Mouse (Mus musculus): ENCODE data around the gene Cox7a2l. TPM values are rescaled to one million over a fixed set of nuclear protein-coding genes. Genes with fewer than 3 reads are reported as not detected.
A peak's percentile ranks its signal among the peaks of the same experiment; 100 is the strongest.

Cox7a2l gene
- polyA plus RNA-seq, 1 experiment from 2014 or later, result 179 TPM

- 29% methylated on average over 12 of the region's 12 CpGs for WGBS
- H3K36me3 ChIP-seq (ENCODE audit: control insufficient read depth, insufficient read depth, low read length), result no peaks in the 10 kb centered on the region
- H3K9me3 ChIP-seq (ENCODE audit: control insufficient read depth, low read length), result no peaks in the 10 kb centered on the region
- no peaks in the 10 kb centered on the region for H3K4me1 ChIP-seq (replicated peaks; ENCODE audit: control insufficient read depth, insufficient read depth, low read length)
- H3K4me2 ChIP-seq (replicated peaks; ENCODE audit: low read depth, low read length), result no peak overlapping the region
- H3K27me3 ChIP-seq (ENCODE audit: control insufficient read depth, insufficient read depth, low read length), result peaks cover 10% of the 10 kb centered on the region
- ATAC-seq (ENCODE audit: low FRiP score) (no peak), DNase-seq (ENCODE audit: low spot score) (no peak)
- no peak overlapping the region for H3K27ac ChIP-seq (ENCODE audit: low read depth, low read length)
- H3K9ac ChIP-seq (ENCODE audit: low read depth, low read length), result no peak overlapping the region
- H3K4me3 ChIP-seq (ENCODE audit: low read depth, low read length), result no peak overlapping the region
Measured at GRCm38 (mm10) chr17:83548501-83549233, 31.5 kb upstream of the Cox7a2l start.

DNA sequence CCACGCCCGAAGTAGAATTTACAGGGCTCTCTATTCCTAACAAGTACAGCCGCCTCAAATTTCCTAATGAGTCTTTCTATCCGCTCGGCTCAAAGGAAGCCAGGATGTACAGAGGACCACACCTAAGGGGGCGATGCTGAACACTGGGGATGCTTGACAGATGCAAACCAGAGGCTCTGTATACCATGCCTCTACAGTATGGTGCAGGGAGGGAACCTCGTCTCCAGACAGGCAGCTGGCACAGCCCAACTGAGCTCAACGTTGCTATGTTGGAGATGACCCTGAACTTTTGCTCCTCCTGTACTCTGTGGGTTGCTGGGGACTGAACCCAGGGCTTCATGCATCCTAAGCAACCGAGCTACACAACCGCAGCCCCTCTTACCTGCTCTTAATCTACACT is 30.0 kb upstream of the Cox7a2l start:
- Histone ChIP-seq H3K27ac (ENCODE audit: low read depth, low read length) (no peak overlapping the region), H3K36me3 (ENCODE audit: control insufficient read depth, insufficient read depth, low read length) (no peaks in the 10 kb centered on the region), H3K4me2 (replicated peaks; ENCODE audit: low read depth, low read length) (no peak overlapping the region), H3K27me3 (ENCODE audit: control insufficient read depth, insufficient read depth, low read length) (peaks cover 10% of the 10 kb centered on the region), H3K9me3 (ENCODE audit: control insufficient read depth, low read length) (no peaks in the 10 kb centered on the region), H3K4me1 (replicated peaks; ENCODE audit: control insufficient read depth, insufficient read depth, low read length) (no peaks in the 10 kb centered on the region), H3K4me3 (ENCODE audit: low read depth, low read length) (no peak overlapping the region), H3K9ac (ENCODE audit: low read depth, low read length) (no peak overlapping the region)
- 42% methylated on average over 10 of the region's 10 CpGs for WGBS
- peak; percentile 30 for DNase-seq (ENCODE audit: low spot score)
- peak; percentile 64 for ATAC-seq (ENCODE audit: low FRiP score)

GRCm38 (mm10) chr17:83545756-83546742 is 28.9 kb upstream of the Cox7a2l start:
- Histone ChIP-seq H3K36me3 (ENCODE audit: control insufficient read depth, insufficient read depth, low read length) (no peaks in the 10 kb centered on the region), H3K27me3 (ENCODE audit: control insufficient read depth, insufficient read depth, low read length) (peaks cover 10% of the 10 kb centered on the region), H3K4me1 (replicated peaks; ENCODE audit: control insufficient read depth, insufficient read depth, low read length) (no peaks in the 10 kb centered on the region), H3K4me3 (ENCODE audit: low read depth, low read length) (no peak overlapping the region), H3K9me3 (ENCODE audit: control insufficient read depth, low read length) (no peaks in the 10 kb centered on the region), H3K27ac (ENCODE audit: low read depth, low read length) (no peak overlapping the region), H3K9ac (ENCODE audit: low read depth, low read length) (peak overlapping the region; percentile 2; the same call in 1 of the 2 replicates), H3K4me2 (replicated peaks; ENCODE audit: low read depth, low read length) (peak overlapping the region; percentile 36)
- ATAC-seq (ENCODE audit: low FRiP score) (peak; percentile 77), DNase-seq (ENCODE audit: low spot score) (peak; percentile 56)
- WGBS, result 8% methylated on average over 35 of the region's 35 CpGs

DNA sequence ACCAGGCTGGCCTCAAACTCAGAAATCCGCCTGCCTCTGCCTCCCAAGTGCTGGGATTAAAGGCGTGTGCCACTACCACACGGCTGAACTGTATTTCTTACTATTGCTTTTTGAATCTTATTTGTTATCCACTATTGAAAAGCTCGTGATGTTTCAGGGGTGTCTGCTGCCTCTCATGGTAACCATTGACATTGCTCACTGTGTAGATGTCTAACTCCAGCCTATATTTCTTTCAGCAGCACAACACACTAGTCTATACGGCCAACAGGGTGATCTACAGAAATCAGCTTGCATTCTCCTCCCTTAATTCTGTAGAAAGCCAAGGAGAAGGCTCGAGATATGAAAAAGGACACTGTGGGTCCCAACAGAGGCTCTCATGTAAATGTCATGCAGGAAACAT is 28.1 kb upstream of the Cox7a2l start:
- Histone ChIP-seq H3K4me2 (replicated peaks; ENCODE audit: low read depth, low read length) (no peak overlapping the region), H3K4me3 (ENCODE audit: low read depth, low read length) (no peak overlapping the region), H3K9ac (ENCODE audit: low read depth, low read length) (no peak overlapping the region), H3K27ac (ENCODE audit: low read depth, low read length) (no peak overlapping the region), H3K36me3 (ENCODE audit: control insufficient read depth, insufficient read depth, low read length) (no peaks in the 10 kb centered on the region), H3K9me3 (ENCODE audit: control insufficient read depth, low read length) (no peaks in the 10 kb centered on the region), H3K27me3 (ENCODE audit: control insufficient read depth, insufficient read depth, low read length) (peaks cover 10% of the 10 kb centered on the region), H3K4me1 (replicated peaks; ENCODE audit: control insufficient read depth, insufficient read depth, low read length) (no peaks in the 10 kb centered on the region)
- 83% methylated on average over 6 of the region's 6 CpGs for WGBS
- DNase-seq (ENCODE audit: low spot score) (peak; percentile 34), ATAC-seq (ENCODE audit: low FRiP score) (no peak)

DNA sequence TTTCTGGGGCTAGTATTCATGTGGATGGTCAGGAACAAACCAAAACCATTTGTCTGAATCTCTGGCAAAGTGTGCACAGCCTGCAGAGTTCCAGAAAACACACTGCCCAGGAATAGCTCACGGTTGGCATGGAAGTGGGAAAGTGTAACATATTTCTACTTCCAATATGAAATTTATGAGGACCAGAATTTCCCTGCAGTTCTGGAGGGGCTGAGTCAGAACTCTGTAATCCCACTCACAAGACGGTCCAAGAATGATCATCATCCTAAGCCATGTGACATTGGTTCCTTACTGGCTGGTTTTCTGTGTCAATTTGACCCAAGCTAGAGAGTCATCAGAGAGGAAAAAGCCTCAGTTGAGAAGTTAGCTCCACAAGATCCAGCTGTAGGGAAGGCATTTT is 25.3 kb upstream of the Cox7a2l start:
- peaks cover 3% of the 10 kb centered on the region for H3K27me3 ChIP-seq (ENCODE audit: control insufficient read depth, insufficient read depth, low read length)
- no peak for DNase-seq (ENCODE audit: low spot score)
- no peak overlapping the region for H3K9ac ChIP-seq (ENCODE audit: low read depth, low read length)
- H3K27ac ChIP-seq (ENCODE audit: low read depth, low read length), result no peak overlapping the region
- no peak overlapping the region for H3K4me2 ChIP-seq (replicated peaks; ENCODE audit: low read depth, low read length)
- no peaks in the 10 kb centered on the region for H3K36me3 ChIP-seq (ENCODE audit: control insufficient read depth, insufficient read depth, low read length)
- no peaks in the 10 kb centered on the region for H3K4me1 ChIP-seq (replicated peaks; ENCODE audit: control insufficient read depth, insufficient read depth, low read length)
- H3K9me3 ChIP-seq (ENCODE audit: control insufficient read depth, low read length), result no peaks in the 10 kb centered on the region
- H3K4me3 ChIP-seq (ENCODE audit: low read depth, low read length), result no peak overlapping the region
- no peak for ATAC-seq (ENCODE audit: low FRiP score)
- WGBS, result 93% methylated on average over 2 of the region's 2 CpGs

DNA sequence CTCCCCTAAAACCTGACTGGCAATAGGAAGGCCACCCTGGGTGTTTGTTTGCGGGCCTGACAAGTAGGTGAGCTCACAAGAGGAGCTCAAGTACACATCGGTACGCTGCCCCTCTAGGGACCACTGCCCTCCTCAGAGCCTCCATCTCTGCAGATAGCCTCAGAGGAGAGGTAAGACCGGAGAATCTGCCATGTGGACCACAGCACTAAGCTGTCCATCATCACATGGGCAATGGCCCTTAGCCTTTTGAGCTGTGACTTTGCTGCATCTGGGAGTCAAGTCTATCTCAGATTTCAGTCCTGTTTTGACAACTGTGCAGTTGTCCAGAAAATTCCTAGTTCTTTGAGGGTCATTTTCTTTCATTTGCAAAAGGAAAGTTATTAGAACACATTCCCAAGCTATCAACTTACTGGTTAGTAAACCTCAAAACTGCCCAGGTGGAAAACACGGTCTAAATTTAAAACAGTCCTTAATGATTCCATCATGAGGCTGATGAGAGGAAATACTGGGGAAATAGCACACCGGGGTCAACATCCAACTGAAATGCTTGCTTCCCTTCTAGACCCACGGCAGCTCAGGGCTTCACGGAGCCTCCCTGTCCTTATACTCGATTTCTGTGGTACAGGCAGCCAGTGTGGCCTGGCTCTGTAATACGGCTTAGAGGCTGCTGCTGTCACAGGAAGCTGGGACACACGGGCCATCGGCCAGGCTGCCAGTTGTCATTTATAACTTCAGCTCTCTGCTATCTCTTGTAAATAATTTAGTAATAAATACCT is 22.3 kb upstream of the Cox7a2l start:
- ATAC-seq (ENCODE audit: low FRiP score) (no peak), DNase-seq (ENCODE audit: low spot score) (no peak)
- no peaks in the 10 kb centered on the region for H3K9me3 ChIP-seq (ENCODE audit: control insufficient read depth, low read length)
- WGBS, result 64% methylated on average over 12 of the region's 12 CpGs
- no peaks in the 10 kb centered on the region for H3K36me3 ChIP-seq (ENCODE audit: control insufficient read depth, insufficient read depth, low read length)
- no peak overlapping the region for H3K4me3 ChIP-seq (ENCODE audit: low read depth, low read length)
- H3K27me3 ChIP-seq (ENCODE audit: control insufficient read depth, insufficient read depth, low read length), result no peaks in the 10 kb centered on the region
- H3K4me1 ChIP-seq (replicated peaks; ENCODE audit: control insufficient read depth, insufficient read depth, low read length), result no peaks in the 10 kb centered on the region
- H3K27ac ChIP-seq (ENCODE audit: low read depth, low read length), result no peak overlapping the region
- no peak overlapping the region for H3K4me2 ChIP-seq (replicated peaks; ENCODE audit: low read depth, low read length)
- H3K9ac ChIP-seq (ENCODE audit: low read depth, low read length), result no peak overlapping the region

GRCm38 (mm10) chr17:83538694-83539093 is 21.6 kb upstream of the Cox7a2l start:
- Histone ChIP-seq H3K9me3 (ENCODE audit: control insufficient read depth, low read length) (no peaks in the 10 kb centered on the region), H3K4me3 (ENCODE audit: low read depth, low read length) (no peak overlapping the region), H3K36me3 (ENCODE audit: control insufficient read depth, insufficient read depth, low read length) (no peaks in the 10 kb centered on the region), H3K4me1 (replicated peaks; ENCODE audit: control insufficient read depth, insufficient read depth, low read length) (no peaks in the 10 kb centered on the region), H3K27ac (ENCODE audit: low read depth, low read length) (no peak overlapping the region), H3K9ac (ENCODE audit: low read depth, low read length) (no peak overlapping the region), H3K27me3 (ENCODE audit: control insufficient read depth, insufficient read depth, low read length) (no peaks in the 10 kb centered on the region), H3K4me2 (replicated peaks; ENCODE audit: low read depth, low read length) (no peak overlapping the region)
- DNase-seq (ENCODE audit: low spot score) (no peak), ATAC-seq (ENCODE audit: low FRiP score) (no peak)
- WGBS, result 88% methylated on average over 1 of the region's 1 CpGs

DNA sequence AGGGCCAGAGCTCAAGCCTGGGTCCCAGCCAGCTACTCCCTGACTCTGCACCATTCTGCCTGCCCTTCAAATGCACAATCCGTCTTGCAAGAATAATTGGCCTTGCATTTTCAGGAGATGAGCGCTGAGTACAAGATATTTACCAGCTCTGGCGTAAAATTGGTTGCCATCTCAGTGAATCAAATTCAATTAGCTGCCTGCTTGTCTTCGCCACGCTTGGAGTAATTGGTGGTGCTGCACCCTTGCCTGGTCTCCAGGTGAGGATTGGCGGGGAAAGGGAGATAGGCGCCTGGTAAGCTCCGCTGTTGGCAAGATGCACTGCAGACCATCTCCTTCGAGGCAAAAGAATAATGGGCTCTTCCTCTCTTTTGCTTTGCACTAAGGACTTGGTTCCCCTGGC is 21.0 kb upstream of the Cox7a2l start:
- 75% methylated on average over 9 of the region's 9 CpGs for WGBS
- no peak overlapping the region for H3K4me2 ChIP-seq (replicated peaks; ENCODE audit: low read depth, low read length)

More for the DNA sequence above, 21.0 kb upstream of the Cox7a2l start:
- ATAC-seq (ENCODE audit: low FRiP score), result no peak
- H3K9ac ChIP-seq (ENCODE audit: low read depth, low read length), result no peak overlapping the region
- DNase-seq (ENCODE audit: low spot score), result no peak
- no peaks in the 10 kb centered on the region for H3K9me3 ChIP-seq (ENCODE audit: control insufficient read depth, low read length)
- H3K36me3 ChIP-seq (ENCODE audit: control insufficient read depth, insufficient read depth, low read length), result no peaks in the 10 kb centered on the region
- H3K27ac ChIP-seq (ENCODE audit: low read depth, low read length), result no peak overlapping the region
- no peaks in the 10 kb centered on the region for H3K27me3 ChIP-seq (ENCODE audit: control insufficient read depth, insufficient read depth, low read length)
- no peaks in the 10 kb centered on the region for H3K4me1 ChIP-seq (replicated peaks; ENCODE audit: control insufficient read depth, insufficient read depth, low read length)
- no peak overlapping the region for H3K4me3 ChIP-seq (ENCODE audit: low read depth, low read length)

Measured in hindbrain, embryonic 11.5 days (tissue).